Mouse (Mus musculus) forebrain, embryonic 10.5 days (tissue): ENCODE measurements at regions not wholly inside any gene's neighbourhood (a gene's known extent, or its start where the extent isn't known, plus 50 kb on each side); places are given as distances from the start of the nearest gene placed in this dataset.
A peak's percentile ranks its signal among the peaks of the same experiment; 100 is the strongest.

Source experiments
- DNase-seq: peaks from one replicate; pipeline ENCODE4 v3.0.0-alpha.2; 2017; ENCODE audit warnings: low spot score; ENCODE audit errors: extremely low spot score
- H3K27ac ChIP-seq: fragments of 300-500 bp; sonication (generic); 2 replicates; pipeline ENCODE4 v1.5.1; 2016; ENCODE audit warnings: mild to moderate bottlenecking
- H3K27me3 ChIP-seq: fragments of 300-500 bp; sonication (generic); 2 replicates; pipeline ENCODE4 v1.6.1; 2016; ENCODE audit warnings: mild to moderate bottlenecking; ENCODE audit not compliant: poor library complexity, severe bottlenecking
- H3K36me3 ChIP-seq: fragments of 300-500 bp; sonication (generic); replicated peaks from 2 replicates; pipeline ENCODE4 v1.6.1; 2016; ENCODE audit warnings: mild to moderate bottlenecking, moderate library complexity
- H3K4me1 ChIP-seq: fragments of 300-500 bp; sonication (generic); 2 replicates; pipeline ENCODE4 v1.6.1; 2016
- H3K4me3 ChIP-seq: fragments of 300-500 bp; sonication (generic); 2 replicates; pipeline ENCODE4 v1.5.1; 2016; ENCODE audit warnings: mild to moderate bottlenecking, moderate library complexity
- H3K9me3 ChIP-seq: fragments of 300-500 bp; sonication (generic); 2 replicates; pipeline ENCODE4 v1.6.1; 2016; ENCODE audit warnings: mild to moderate bottlenecking, moderate library complexity
- WGBS: fragments of 180-500 bp; shearing (Covaris S2); methylation state at CpG from one replicate; pipeline ENCODE4 v1.1.7; 2016; 5-methylcytosine and 5-hydroxymethylcytosine counted together

DNA sequence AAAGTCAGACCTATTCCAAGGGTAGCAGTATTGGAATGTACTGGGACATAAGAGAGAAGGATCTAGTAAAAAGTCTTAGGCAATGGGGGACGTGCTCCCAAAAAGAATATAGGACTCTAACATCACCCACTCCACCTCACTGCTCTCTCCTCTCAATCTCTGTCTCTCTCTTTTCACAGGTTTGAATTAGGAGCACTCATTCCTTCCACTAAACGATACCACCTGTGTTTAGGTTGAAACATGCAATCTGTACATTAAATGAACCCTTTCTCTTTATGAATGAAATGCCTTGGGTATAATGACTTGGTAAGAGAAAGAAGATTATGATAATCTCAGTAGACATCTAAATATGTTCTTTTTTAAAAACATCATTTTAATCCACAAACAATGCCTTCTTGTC lies 129.4 kb downstream of the Zpld1 start:
- Histone ChIP-seq H3K27me3 (no peaks in the 10 kb centered on the region), H3K4me1 (peaks cover 5% of the 10 kb centered on the region; the same call in 1 of the 2 replicates), H3K36me3 (no peaks in the 10 kb centered on the region), H3K27ac (no peak overlapping the region), H3K4me3 (no peak overlapping the region), H3K9me3 (no peaks in the 10 kb centered on the region)
- 74% methylated on average over 2 of the region's 2 CpGs for WGBS
- no peak for DNase-seq

DNA sequence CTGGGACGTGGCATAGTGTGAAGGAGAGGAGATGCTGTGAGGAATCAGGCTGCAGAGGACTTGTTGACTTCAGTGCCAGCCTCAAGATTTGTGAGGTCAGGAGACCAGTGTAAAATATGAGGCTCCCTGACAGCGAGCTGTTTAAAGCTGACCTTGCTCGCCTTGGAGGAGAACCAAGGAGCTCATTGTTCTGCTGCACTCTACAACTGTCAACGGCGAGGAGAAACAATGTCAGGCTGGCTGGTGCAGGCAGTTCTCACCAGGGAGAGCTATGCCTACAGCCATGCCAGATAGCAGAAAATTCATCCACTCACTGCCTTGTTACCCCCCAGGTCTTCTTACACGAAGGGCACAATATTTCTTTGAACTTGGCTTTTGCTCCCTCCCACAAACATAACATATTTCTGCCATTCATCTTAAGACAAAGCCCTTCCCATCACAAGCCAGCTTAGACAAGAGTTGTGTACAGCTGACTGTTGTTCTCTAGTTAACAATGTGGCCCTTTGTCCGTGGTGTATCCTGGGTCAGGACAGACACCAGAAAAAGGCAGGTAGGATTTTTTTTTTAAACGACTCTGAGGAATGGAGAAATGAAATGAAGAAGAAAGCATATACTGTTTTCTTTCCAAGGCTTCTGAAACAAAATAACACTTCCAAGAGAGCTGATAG lies 131.5 kb downstream of the Zpld1 start:
- Histone ChIP-seq H3K4me3 (no peak overlapping the region), H3K27ac (no peak overlapping the region), H3K36me3 (no peaks in the 10 kb centered on the region), H3K4me1 (peaks cover 5% of the 10 kb centered on the region; the same call in 1 of the 2 replicates), H3K9me3 (no peaks in the 10 kb centered on the region), H3K27me3 (no peaks in the 10 kb centered on the region)
- no peak for DNase-seq
- WGBS = 76% methylated on average over 8 of the region's 8 CpGs

DNA sequence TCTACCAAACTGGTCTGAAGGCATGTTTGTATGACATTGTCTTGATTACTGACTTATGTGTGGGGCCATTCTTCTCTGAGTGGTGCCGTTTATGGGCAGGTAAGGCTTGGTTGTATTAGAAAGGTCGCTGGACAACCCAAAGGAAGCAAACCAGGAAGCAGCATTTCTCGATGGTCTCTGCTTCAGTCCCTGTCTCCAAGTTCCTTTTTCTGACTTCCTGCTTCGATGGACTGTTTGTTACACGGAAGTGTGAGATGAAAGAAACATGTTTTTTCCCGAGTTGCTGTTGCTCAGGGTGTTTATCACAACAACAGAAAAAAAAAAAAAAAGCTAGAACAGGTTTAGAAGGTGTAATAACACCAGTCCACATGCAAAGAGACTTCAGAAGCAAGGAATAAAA lies 134.9 kb downstream of the Zpld1 start:
- H3K4me3 ChIP-seq = no peak overlapping the region
- H3K36me3 ChIP-seq = no peaks in the 10 kb centered on the region
- no peaks in the 10 kb centered on the region for H3K9me3 ChIP-seq
- no peak overlapping the region for H3K27ac ChIP-seq
- peaks cover 5% of the 10 kb centered on the region; the same call in 1 of the 2 replicates for H3K4me1 ChIP-seq
- DNase-seq = no peak
- H3K27me3 ChIP-seq = no peaks in the 10 kb centered on the region
- WGBS = 82% methylated on average over 6 of the region's 6 CpGs

DNA sequence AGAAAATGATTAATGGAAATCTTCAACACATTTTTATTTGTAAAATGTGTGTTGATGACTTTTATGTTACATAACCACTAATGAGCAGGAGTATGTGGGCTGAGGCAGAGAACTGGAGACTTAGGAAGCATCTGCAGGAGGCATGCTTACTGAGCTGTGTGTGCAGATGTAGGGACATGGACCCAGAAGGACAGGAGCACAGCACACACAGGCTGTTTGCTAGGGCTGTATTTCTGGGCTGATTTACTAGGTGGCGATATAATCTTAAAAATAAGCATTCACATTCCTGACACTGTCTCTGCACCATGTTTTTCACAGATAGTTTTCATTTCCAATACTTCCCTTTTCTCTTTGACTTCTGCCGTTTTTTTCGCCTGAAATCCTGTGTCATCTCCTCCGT lies 146.1 kb downstream of the Zpld1 start:
- Histone ChIP-seq H3K9me3 (no peaks in the 10 kb centered on the region), H3K4me3 (no peak overlapping the region), H3K4me1 (no peaks in the 10 kb centered on the region), H3K27ac (no peak overlapping the region), H3K36me3 (no peaks in the 10 kb centered on the region), H3K27me3 (no peaks in the 10 kb centered on the region)
- DNase-seq = no peak
- WGBS = 51% methylated on average over 4 of the region's 4 CpGs

DNA sequence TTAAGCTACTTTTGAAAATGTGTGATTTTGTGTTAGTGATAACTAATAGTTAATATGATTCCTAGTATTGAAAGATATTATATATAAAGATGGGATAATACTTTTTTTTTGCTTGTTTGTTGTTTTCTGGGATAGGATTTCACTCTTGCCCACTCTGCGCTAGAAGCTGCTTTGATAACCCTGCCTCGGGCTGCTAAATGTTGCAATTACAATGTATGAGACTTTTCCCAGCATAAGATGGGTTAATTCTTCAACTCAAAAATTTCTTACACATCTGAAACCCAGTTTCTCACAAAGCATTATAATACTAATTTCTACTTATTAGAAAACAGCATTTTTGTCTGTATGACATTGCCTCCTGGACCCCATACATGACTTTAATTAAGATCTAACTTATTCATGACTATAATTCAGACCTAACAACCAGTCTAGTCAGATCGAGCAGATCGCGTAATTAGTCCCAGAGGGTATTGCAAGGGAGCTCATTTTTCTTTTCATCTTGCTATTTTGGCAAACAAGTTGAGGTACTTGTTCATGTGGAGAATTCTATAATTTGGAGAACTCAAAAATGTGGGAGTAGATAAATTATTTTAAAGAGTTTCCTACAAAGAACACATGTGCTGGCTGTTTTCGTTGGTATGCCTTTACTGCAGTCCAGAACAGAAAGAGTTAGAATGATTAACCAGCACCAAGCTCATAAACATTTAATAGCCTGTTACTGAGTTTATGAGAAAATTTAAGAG lies 155.2 kb downstream of the Zpld1 start:
- Histone ChIP-seq H3K9me3 (no peaks in the 10 kb centered on the region), H3K36me3 (no peaks in the 10 kb centered on the region), H3K4me1 (no peaks in the 10 kb centered on the region), H3K27ac (no peak overlapping the region), H3K27me3 (no peaks in the 10 kb centered on the region), H3K4me3 (no peak overlapping the region)
- no peak for DNase-seq
- 86% methylated on average over 6 of the region's 6 CpGs for WGBS

DNA sequence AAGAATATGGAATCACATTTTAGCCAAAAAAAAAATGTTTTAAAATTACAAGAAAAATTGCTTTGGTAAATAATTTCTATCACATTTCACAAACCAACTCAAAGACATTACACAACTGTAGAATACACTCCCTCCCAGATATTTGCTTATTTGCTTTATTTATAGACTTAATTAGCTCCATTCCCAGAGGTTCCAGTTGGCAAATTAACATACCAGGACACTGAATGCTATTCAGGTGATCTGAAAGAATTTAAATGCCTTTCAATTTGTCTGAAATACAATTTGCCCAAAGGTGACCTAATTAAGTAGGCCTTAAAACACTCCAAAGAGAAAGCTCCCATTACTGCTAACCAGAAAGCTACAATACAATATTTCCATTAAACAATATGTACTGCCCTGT lies 162.8 kb downstream of the Zpld1 start:
- Histone ChIP-seq H3K4me1 (no peaks in the 10 kb centered on the region), H3K9me3 (no peaks in the 10 kb centered on the region), H3K36me3 (no peaks in the 10 kb centered on the region), H3K27ac (no peak overlapping the region), H3K27me3 (no peaks in the 10 kb centered on the region), H3K4me3 (no peak overlapping the region)
- DNase-seq = no peak

DNA sequence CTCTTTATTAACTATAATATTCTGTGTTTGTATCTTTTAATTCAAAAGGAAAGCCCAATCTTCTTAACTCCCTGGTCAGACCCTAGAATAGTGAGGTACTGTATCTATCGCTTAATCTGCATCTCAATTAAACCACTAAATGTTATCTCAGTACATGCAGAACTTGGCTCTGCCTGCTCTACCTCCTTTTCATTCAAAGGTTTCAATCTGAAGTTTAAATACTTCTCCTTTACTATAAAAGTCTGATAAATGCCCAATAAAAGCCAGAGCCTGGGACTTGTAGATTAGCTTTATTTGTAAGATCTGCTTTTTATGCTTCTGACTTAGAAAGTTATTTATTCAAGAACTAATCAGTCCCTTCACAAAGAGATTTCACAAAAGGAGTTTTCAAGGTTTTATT lies 200.1 kb downstream of the Zpld1 start:
- 83% methylated on average over 1 of the region's 1 CpGs for WGBS
- Histone ChIP-seq H3K27ac (no peak overlapping the region), H3K27me3 (no peaks in the 10 kb centered on the region), H3K9me3 (no peaks in the 10 kb centered on the region), H3K4me3 (no peak overlapping the region), H3K4me1 (no peaks in the 10 kb centered on the region), H3K36me3 (no peaks in the 10 kb centered on the region)
- DNase-seq = no peak

DNA sequence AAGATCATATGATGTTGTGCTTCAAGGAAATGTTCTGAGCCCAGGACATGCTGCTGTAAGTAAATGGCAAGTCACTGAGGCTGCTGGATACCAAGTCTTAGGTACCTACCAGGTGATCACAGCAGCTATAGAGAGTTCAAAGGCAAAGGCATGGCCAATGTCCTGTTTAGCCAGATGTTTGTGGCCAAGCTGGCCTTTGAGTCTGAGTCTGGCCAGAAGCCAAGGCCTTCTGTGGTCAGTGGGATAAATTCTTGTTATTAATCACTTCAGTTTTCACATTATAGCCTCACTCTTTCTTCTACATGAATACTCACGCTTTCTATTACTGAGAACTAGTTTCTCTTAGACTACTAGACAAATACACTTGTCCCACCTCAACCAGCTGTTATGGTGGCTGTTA lies 210.3 kb downstream of the Zpld1 start:
- Histone ChIP-seq H3K36me3 (no peaks in the 10 kb centered on the region), H3K4me1 (no peaks in the 10 kb centered on the region), H3K4me3 (no peak overlapping the region), H3K27me3 (no peaks in the 10 kb centered on the region), H3K27ac (no peak overlapping the region), H3K9me3 (no peaks in the 10 kb centered on the region)
- no peak for DNase-seq
- WGBS = 97% methylated on average over 1 of the region's 1 CpGs

DNA sequence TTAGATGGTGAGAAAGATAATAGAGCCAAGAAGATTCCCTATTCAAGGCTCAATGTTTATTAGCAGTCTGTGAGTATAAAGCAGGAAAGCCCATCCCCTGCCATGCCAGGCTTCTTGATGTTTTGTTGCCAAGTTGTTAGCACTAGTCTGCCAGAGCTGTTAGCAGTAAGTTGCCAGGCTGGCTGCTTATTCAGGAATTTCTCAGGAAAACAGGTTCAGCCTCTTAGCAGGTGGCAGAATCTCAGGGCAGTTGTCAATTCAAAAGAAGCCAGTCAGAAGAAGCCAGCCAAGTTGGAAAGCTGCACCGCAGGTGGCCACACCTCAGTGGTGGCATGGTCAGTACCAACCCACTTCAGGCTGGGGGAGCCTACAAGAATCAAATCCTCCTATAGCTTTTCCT lies 221.6 kb downstream of the Zpld1 start:
- no peaks in the 10 kb centered on the region for H3K27me3 ChIP-seq
- no peak overlapping the region for H3K27ac ChIP-seq
- H3K9me3 ChIP-seq = no peaks in the 10 kb centered on the region
- DNase-seq = no peak
- 70% methylated on average over 1 of the region's 1 CpGs for WGBS
- H3K4me3 ChIP-seq = no peak overlapping the region
- H3K4me1 ChIP-seq = no peaks in the 10 kb centered on the region
- no peaks in the 10 kb centered on the region for H3K36me3 ChIP-seq

DNA sequence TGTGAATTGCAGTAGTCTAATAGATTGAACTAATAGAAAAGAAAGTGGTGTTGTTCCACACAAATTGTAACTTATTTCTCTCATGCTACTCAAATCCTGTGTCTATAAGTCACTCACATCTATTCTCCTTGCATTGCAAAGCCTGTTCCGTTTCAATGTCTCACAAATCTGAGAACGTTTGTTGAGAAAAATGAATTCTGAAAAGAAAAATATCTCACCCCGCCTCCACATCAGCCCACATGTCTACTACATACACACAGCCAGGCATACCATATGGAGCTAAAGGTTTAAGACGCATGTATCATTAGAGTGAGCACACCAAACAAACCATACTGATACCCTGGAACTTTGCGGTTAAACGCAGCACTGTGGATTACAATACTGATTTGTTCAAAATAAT lies 258.0 kb downstream of the Zpld1 start:
- Histone ChIP-seq H3K4me1 (no peaks in the 10 kb centered on the region), H3K4me3 (no peak overlapping the region), H3K9me3 (no peaks in the 10 kb centered on the region), H3K27ac (no peak overlapping the region), H3K36me3 (no peaks in the 10 kb centered on the region), H3K27me3 (no peaks in the 10 kb centered on the region)
- WGBS = 93% methylated on average over 6 of the region's 6 CpGs
- DNase-seq = no peak

DNA sequence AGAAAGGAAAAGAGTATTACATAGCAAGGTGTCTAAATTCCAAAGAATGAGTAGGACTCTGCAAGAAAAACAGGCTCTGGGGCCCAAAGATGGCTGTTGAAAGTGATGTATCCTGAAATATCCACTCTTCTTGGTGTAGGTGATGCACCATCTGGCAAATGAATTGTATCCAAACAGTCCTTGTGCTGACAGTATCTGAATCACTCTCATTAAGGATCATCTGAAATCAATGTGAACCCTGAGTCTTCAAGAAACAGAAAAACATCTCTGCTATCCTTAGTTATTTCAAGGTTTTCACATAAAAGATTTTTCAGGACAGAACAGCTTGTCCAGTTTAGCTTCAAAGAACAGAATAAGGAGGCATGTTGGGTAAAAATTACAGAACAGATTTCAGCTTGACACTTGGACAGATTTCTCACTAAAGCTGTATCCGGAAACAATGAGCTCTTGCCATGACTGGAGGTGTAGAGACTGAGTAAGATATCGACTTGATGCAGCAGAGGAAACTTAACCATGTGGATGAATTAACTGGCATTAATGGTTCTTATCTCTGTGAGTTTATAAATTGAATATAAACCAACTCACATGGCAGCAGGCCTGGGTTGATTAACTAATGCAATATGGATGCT lies 296.0 kb downstream of the Zpld1 start:
- no peak for DNase-seq
- Histone ChIP-seq H3K9me3 (no peaks in the 10 kb centered on the region), H3K36me3 (no peaks in the 10 kb centered on the region), H3K4me3 (no peak overlapping the region), H3K4me1 (no peaks in the 10 kb centered on the region), H3K27ac (no peak overlapping the region), H3K27me3 (no peaks in the 10 kb centered on the region)
- 95% methylated on average over 2 of the region's 2 CpGs for WGBS

DNA sequence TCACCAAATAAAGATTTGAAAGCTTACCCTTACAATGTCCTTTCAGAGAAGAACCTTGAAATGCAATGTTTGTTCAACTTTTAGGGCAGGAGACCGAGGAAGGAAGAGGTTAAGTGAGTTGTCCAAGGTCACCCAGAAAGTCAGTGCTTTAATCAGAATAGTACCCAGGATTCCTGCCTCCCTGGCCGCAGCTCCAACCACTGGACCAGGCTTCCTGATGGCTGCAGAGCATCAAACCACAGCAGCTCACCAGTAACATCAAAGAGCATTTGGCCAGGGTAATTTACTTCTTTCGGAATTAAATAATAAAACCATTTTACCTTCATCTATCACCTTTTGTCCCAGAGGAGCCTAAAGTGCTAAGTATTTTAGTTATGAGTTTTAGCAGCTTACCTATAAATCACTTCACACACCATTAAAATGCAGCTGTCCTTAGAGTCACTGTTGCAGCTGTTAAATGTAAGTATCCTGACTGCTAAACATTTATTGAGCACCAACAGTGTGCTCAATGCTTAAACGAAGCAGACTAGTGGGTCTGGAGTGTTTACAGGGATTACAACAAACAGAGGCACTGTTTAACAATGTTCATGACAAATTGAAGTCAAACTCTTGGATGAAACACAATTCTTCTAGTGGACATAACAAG lies 306.1 kb downstream of the Zpld1 start:
- WGBS = 84% methylated on average over 4 of the region's 4 CpGs
- Histone ChIP-seq H3K9me3 (no peaks in the 10 kb centered on the region), H3K36me3 (no peaks in the 10 kb centered on the region), H3K27ac (no peak overlapping the region), H3K4me1 (no peaks in the 10 kb centered on the region), H3K27me3 (no peaks in the 10 kb centered on the region), H3K4me3 (no peak overlapping the region)
- DNase-seq = no peak

DNA sequence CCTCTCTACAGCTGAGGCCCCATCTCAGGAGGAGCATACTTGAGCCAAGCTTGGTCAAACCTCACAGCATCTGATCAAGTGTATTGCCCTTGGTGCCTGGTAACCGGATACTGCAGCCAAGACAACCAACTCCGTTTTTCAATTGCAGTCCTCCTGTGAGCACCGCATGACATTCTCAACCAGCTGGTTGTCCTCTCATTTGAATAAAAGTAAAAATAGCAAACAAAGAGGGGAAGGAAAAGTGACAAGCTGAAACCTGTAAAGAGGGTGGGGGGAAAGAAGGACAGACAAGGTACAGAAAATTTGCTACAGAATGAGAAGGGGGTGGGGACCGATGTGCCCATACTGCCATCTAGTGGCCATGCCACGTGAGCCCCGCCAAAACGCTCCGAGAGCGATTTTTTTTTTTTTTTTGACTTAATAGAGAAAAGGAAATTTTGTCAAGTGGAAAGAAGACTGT lies 314.0 kb downstream of the Zpld1 start:
- Histone ChIP-seq H3K27me3 (no peaks in the 10 kb centered on the region), H3K36me3 (no peaks in the 10 kb centered on the region), H3K4me3 (peak overlapping the region; percentile 27), H3K27ac (no peak overlapping the region), H3K9me3 (no peaks in the 10 kb centered on the region), H3K4me1 (0 out of 2 replicates have a peak, but pooled peaks cover 4% of the 10 kb centered on the region)
- peak; percentile 54 for DNase-seq
- 6% methylated on average over 9 of the region's 9 CpGs for WGBS
